Mouse (Mus musculus) neural tube, embryonic 14.5 days (tissue): ENCODE measurements around the gene Misp. TPM values are rescaled to one million over a fixed set of nuclear protein-coding genes. Genes with fewer than 3 reads are reported as not detected.

ENCODE experiments used
- ATAC-seq: fragments of 200-750 bp; cut with Nextera tagmentation; 2 replicates; pipeline ENCODE4 v1.8.0; 2017; ENCODE audit warnings: low read depth, mild to moderate bottlenecking, moderate TSS enrichment, moderate library complexity
- H3K27ac ChIP-seq: fragments of 300-500 bp; sonication (generic); 2 replicates; pipeline ENCODE4 v1.5.1; 2014; ENCODE audit warnings: low read depth, mild to moderate bottlenecking, control low read depth, low read length, moderate library complexity, mixed read lengths
- H3K27me3 ChIP-seq: fragments of 300-500 bp; sonication (generic); 2 replicates; pipeline ENCODE4 v1.6.1; 2014; ENCODE audit warnings: low read length; ENCODE audit not compliant: control insufficient read depth, insufficient read depth
- H3K36me3 ChIP-seq: fragments of 300-500 bp; sonication (generic); 2 replicates; pipeline ENCODE4 v1.6.1; 2014; ENCODE audit warnings: low read length, mixed read lengths; ENCODE audit not compliant: control insufficient read depth, insufficient read depth
- H3K4me1 ChIP-seq: fragments of 300-500 bp; sonication (generic); 2 replicates; pipeline ENCODE4 v1.6.1; 2014; ENCODE audit warnings: low read length; ENCODE audit not compliant: control insufficient read depth, insufficient read depth
- H3K4me2 ChIP-seq: fragments of 300-500 bp; sonication (generic); 2 replicates; pipeline ENCODE4 v1.6.1; 2014; ENCODE audit warnings: mild to moderate bottlenecking, low read depth, low read length, control low read depth
- H3K4me3 ChIP-seq: fragments of 300-500 bp; sonication (generic); 2 replicates; pipeline ENCODE4 v1.5.1; 2014; ENCODE audit warnings: low read depth, low read length, control low read depth, mixed read lengths
- H3K9ac ChIP-seq: fragments of 300-500 bp; sonication (generic); replicated peaks from 2 replicates; pipeline ENCODE4 v1.6.1; 2014; ENCODE audit warnings: low read depth, mild to moderate bottlenecking, control low read depth, low read length, mixed read lengths
- H3K9me3 ChIP-seq: fragments of 300-500 bp; sonication (generic); 2 replicates; pipeline ENCODE4 v1.6.1; 2016; ENCODE audit warnings: low read length; ENCODE audit not compliant: control insufficient read depth
- WGBS: fragments of 180-500 bp; shearing (Covaris S2); extraction: QIAGEN DNeasy Blood & Tissue Kit; methylation state at CpG from one replicate; pipeline ENCODE4 v1.1.7; 2014; 5-methylcytosine and 5-hydroxymethylcytosine counted together
- polyA plus RNA-seq: library from polyadenylated mRNA; unstranded; fragments of >200 nt; fragmentation: Nextera tagmentation; extraction: Ambion mirVana; gene quantifications from 2 replicates; pipeline ENCODE4 v1.2.1, GENCODE M21; 2014

Gene Misp
- polyA plus RNA-seq, 1 experiment from 2014 or later, result 0.36 TPM

- H3K4me3 ChIP-seq, result no peak overlapping the region
- H3K27ac ChIP-seq, result no peak overlapping the region
- ATAC-seq, result no peak
- 87% methylated on average over 5 of the region's 5 CpGs for WGBS
- H3K4me1 ChIP-seq, result peaks cover 18% of the 10 kb centered on the region
- H3K27me3 ChIP-seq, result no peaks in the 10 kb centered on the region; the same call in 1 of the 2 replicates
- H3K9ac ChIP-seq, result no peak overlapping the region
- no peaks in the 10 kb centered on the region for H3K9me3 ChIP-seq
- H3K36me3 ChIP-seq, result no peaks in the 10 kb centered on the region
- no peak overlapping the region for H3K4me2 ChIP-seq
These were observed 28.3 kb upstream of the Misp start for GRCm38 (mm10) chr10:79792339-79793040.

GRCm38 (mm10) chr10:79793051-79793737 lies 27.6 kb upstream of the Misp start, which contains the start of gene Palm:
Palm (plus strand) TSS chr10:79793572.
- ATAC-seq, result peak; percentile 73
- Histone ChIP-seq H3K4me2 (peak within 1 kb of the TSS; percentile 80), H3K27ac (peak within 1 kb of the TSS; percentile 88), H3K4me3 (peak within 1 kb of the TSS; percentile 85), H3K36me3 (no peaks in the 10 kb centered on the region), H3K27me3 (no peaks in the 10 kb centered on the region; the same call in 1 of the 2 replicates), H3K9ac (peak within 1 kb of the TSS; percentile 97), H3K4me1 (peaks cover 19% of the 10 kb centered on the region), H3K9me3 (no peaks in the 10 kb centered on the region)
- 5% methylated on average over 51 of the region's 51 CpGs for WGBS

GRCm38 (mm10) chr10:79793738-79794490 lies 26.9 kb upstream of the Misp start:
- Histone ChIP-seq H3K9ac (peak overlapping the region; percentile 97), H3K9me3 (no peaks in the 10 kb centered on the region), H3K36me3 (no peaks in the 10 kb centered on the region), H3K4me1 (peaks cover 19% of the 10 kb centered on the region), H3K4me2 (peak overlapping the region; percentile 80), H3K27me3 (no peaks in the 10 kb centered on the region; the same call in 1 of the 2 replicates), H3K4me3 (peak overlapping the region; percentile 85), H3K27ac (peak overlapping the region; percentile 88)
- under 1% methylated on average over 38 of the region's 38 CpGs for WGBS
- peak; percentile 57 for ATAC-seq

GRCm38 (mm10) chr10:79794491-79794931 lies 26.3 kb upstream of the Misp start:
- peaks cover 19% of the 10 kb centered on the region for H3K4me1 ChIP-seq
- WGBS, result 5% methylated on average over 10 of the region's 10 CpGs
- H3K36me3 ChIP-seq, result no peaks in the 10 kb centered on the region
- H3K9me3 ChIP-seq, result no peaks in the 10 kb centered on the region
- peak overlapping the region; percentile 80 for H3K4me2 ChIP-seq
- H3K27me3 ChIP-seq, result no peaks in the 10 kb centered on the region; the same call in 1 of the 2 replicates
- peak; percentile 6 for ATAC-seq
- peak overlapping the region; percentile 88 for H3K27ac ChIP-seq
- peak overlapping the region; percentile 85 for H3K4me3 ChIP-seq
- peak overlapping the region; percentile 97 for H3K9ac ChIP-seq

- H3K4me3 ChIP-seq, result no peak overlapping the region
- H3K27me3 ChIP-seq, result no peaks in the 10 kb centered on the region; the same call in 1 of the 2 replicates
- H3K27ac ChIP-seq, result no peak overlapping the region
- no peak overlapping the region; the same call in 1 of the 2 replicates for H3K4me2 ChIP-seq
- no peaks in the 10 kb centered on the region for H3K36me3 ChIP-seq
- no peak for ATAC-seq
- no peaks in the 10 kb centered on the region for H3K9me3 ChIP-seq
- 99% methylated on average over 3 of the region's 3 CpGs for WGBS
- H3K4me1 ChIP-seq, result peaks cover 19% of the 10 kb centered on the region
- H3K9ac ChIP-seq, result no peak overlapping the region
These were observed 24.9 kb upstream of the Misp start for GRCm38 (mm10) chr10:79795905-79796304.

GRCm38 (mm10) chr10:79797326-79797725 lies 23.5 kb upstream of the Misp start:
- no peaks in the 10 kb centered on the region; the same call in 1 of the 2 replicates for H3K27me3 ChIP-seq
- peak overlapping the region; percentile 29; the same call in 1 of the 2 replicates for H3K4me2 ChIP-seq
- H3K27ac ChIP-seq, result peak overlapping the region; percentile 52; the same call in 1 of the 2 replicates
- no peak overlapping the region for H3K4me3 ChIP-seq
- 38% methylated on average over 15 of the region's 15 CpGs for WGBS
- H3K9ac ChIP-seq, result peak overlapping the region; percentile 44; the same call in 1 of the 2 replicates
- H3K9me3 ChIP-seq, result no peaks in the 10 kb centered on the region
- ATAC-seq, result no peak
- H3K36me3 ChIP-seq, result no peaks in the 10 kb centered on the region
- peaks cover 25% of the 10 kb centered on the region for H3K4me1 ChIP-seq

GRCm38 (mm10) chr10:79798289-79798928 lies 22.4 kb upstream of the Misp start:
- no peaks in the 10 kb centered on the region; the same call in 1 of the 2 replicates for H3K27me3 ChIP-seq
- no peak overlapping the region for H3K9ac ChIP-seq
- H3K27ac ChIP-seq, result no peak overlapping the region
- no peaks in the 10 kb centered on the region for H3K36me3 ChIP-seq
- no peak overlapping the region for H3K4me3 ChIP-seq
- WGBS, result 90% methylated on average over 12 of the region's 12 CpGs
- peaks cover 36% of the 10 kb centered on the region for H3K4me1 ChIP-seq
- no peak for ATAC-seq
- no peak overlapping the region for H3K4me2 ChIP-seq
- H3K9me3 ChIP-seq, result no peaks in the 10 kb centered on the region

GRCm38 (mm10) chr10:79800508-79800907 lies 20.3 kb upstream of the Misp start:
- H3K36me3 ChIP-seq, result no peaks in the 10 kb centered on the region
- no peak overlapping the region for H3K4me3 ChIP-seq
- no peak for ATAC-seq
- H3K27me3 ChIP-seq, result no peaks in the 10 kb centered on the region
- peaks cover 45% of the 10 kb centered on the region for H3K4me1 ChIP-seq
- WGBS, result 83% methylated on average over 11 of the region's 11 CpGs
- H3K9ac ChIP-seq, result no peak overlapping the region
- H3K9me3 ChIP-seq, result no peaks in the 10 kb centered on the region
- H3K4me2 ChIP-seq, result no peak overlapping the region
- no peak overlapping the region for H3K27ac ChIP-seq
